34 mouse cellular contexts compared by ENCODE assay signal in genomic region chr8:20996776-20997175, GRCm38 (mm10). TPM values are rescaled to one million over a fixed set of nuclear protein-coding genes. Genes with fewer than 3 reads are reported as not detected.
DNase-seq lines count a peak whose midpoint lies in the region; ATAC-seq lines count a peak whose summit lies in the region.
"Had no signal": no experiment of that assay in that cellular context is flagged by ENCODE, and none has a peak within 500 bp of the region (broad histone marks: within the 10 kb centered on the region; RNA-seq: fewer than 3 reads in every experiment).

No protein-coding gene starts in this region.

- H3K4me1 ChIP-seq in kidney, embryonic 16.5 days (ENCODE audit: insufficient read depth, low read length) = no peaks in the 10 kb centered on the region
- H3K4me1 ChIP-seq: embryonic facial prominence, embryonic 10.5 days; embryonic facial prominence, embryonic 13.5 days; forebrain, embryonic 12.5 days; forebrain, embryonic 15.5 days; hindbrain, embryonic 10.5 days; hindbrain, embryonic 13.5 days had no signal

- peak; percentile 24 for DNase-seq in adrenal gland, postnatal 14 days
- DNase-seq in adrenal gland, postnatal 36 days = no peak
- peak; percentile 26 for DNase-seq in retina, embryonic 14.5 days (ENCODE audit: low spot score)
- DNase-seq in retina, postnatal 1 day = no peak
- DNase-seq in R1 (ENCODE audit: low read depth, low spot score) = peak; percentile 90
- peak; percentile 79 for DNase-seq in mesoderm, embryonic 11.5 days (ENCODE audit: low read depth, low spot score)
- DNase-seq in heart, postnatal 4 days = no peak
- DNase-seq: adrenal gland, postnatal 10 days; cerebellum, adult 11-12 months; cerebellum, adult 8-10 months; cerebellum, postnatal 36 days; embryo, embryonic 11 days; gastrocnemius, adult 2 months; gastrocnemius, postnatal 14 days; heart, adult 11 months had no signal

- no peaks in the 10 kb centered on the region for H3K36me3 ChIP-seq in kidney, embryonic 16.5 days (ENCODE audit: insufficient read depth, low read length)
- H3K36me3 ChIP-seq: embryonic facial prominence, embryonic 10.5 days; embryonic facial prominence, embryonic 13.5 days; forebrain, embryonic 12.5 days; forebrain, embryonic 15.5 days; G1E; hindbrain, embryonic 10.5 days; hindbrain, embryonic 13.5 days had no signal

- H3K27me3 ChIP-seq in kidney, embryonic 16.5 days (ENCODE audit: insufficient read depth, low read length) = no peaks in the 10 kb centered on the region
- H3K27me3 ChIP-seq: embryonic facial prominence, embryonic 13.5 days; forebrain, embryonic 12.5 days; forebrain, embryonic 15.5 days; hindbrain, embryonic 13.5 days had no signal

- no peak overlapping the region for H3K4me3 ChIP-seq in kidney, embryonic 16.5 days (ENCODE audit: low read length)
- H3K4me3 ChIP-seq: embryonic facial prominence, embryonic 10.5 days; embryonic facial prominence, embryonic 13.5 days; erythroblast, embryonic 14.5 days; forebrain, embryonic 12.5 days; forebrain, embryonic 15.5 days; gastrocnemius, adult 2 months; hindbrain, embryonic 10.5 days; hindbrain, embryonic 13.5 days had no signal

- WGBS in kidney, embryonic 16.5 days = 74% methylated on average over 2 of the region's 2 CpGs

- ATAC-seq in kidney, embryonic 16.5 days (ENCODE audit: low FRiP score, low TSS enrichment) = no peak
- ATAC-seq: forebrain, embryonic 15.5 days; hindbrain, embryonic 16.5 days had no signal

- no peak overlapping the region for H3K27ac ChIP-seq in kidney, embryonic 16.5 days (ENCODE audit: low read length)
- H3K27ac ChIP-seq: embryonic facial prominence, embryonic 10.5 days; embryonic facial prominence, embryonic 13.5 days; forebrain, embryonic 12.5 days; forebrain, embryonic 15.5 days; gastrocnemius, adult 2 months; hindbrain, embryonic 10.5 days; hindbrain, embryonic 13.5 days had no signal

- H3K4me2 ChIP-seq in kidney, embryonic 16.5 days (replicated peaks; ENCODE audit: low read depth, low read length) = no peak overlapping the region
- H3K4me2 ChIP-seq: embryonic facial prominence, embryonic 13.5 days; forebrain, embryonic 12.5 days; forebrain, embryonic 15.5 days; heart, embryonic 11.5 days; hindbrain, embryonic 13.5 days had no signal

- no peaks in the 10 kb centered on the region for H3K9me3 ChIP-seq in kidney, embryonic 16.5 days (ENCODE audit: low read length)
- H3K9me3 ChIP-seq: forebrain, embryonic 12.5 days; forebrain, embryonic 15.5 days had no signal

- no peak overlapping the region for H3K9ac ChIP-seq in kidney, embryonic 16.5 days (replicated peaks; ENCODE audit: low read length)
- H3K9ac ChIP-seq: embryonic facial prominence, embryonic 13.5 days; forebrain, embryonic 12.5 days; forebrain, embryonic 15.5 days; hindbrain, embryonic 13.5 days had no signal

RNA-seq across cellular contexts. Expression of gene Defa21, which starts 28.6 kb away (rescaled TPM):
- not detected in 2 replicates for total RNA-seq in adrenal gland, postnatal 14 days (2021)
- not detected for total RNA-seq in adrenal gland, postnatal 36 days (2021)
- not detected for total RNA-seq in heart, postnatal 4 days (2021)
- polyA plus RNA-seq in kidney, embryonic 16.5 days (2015; fragmentation: Nextera tagmentation; extraction: Ambion mirVana) = not detected in 2 replicates
- total RNA-seq: adrenal gland, adult 18-20 months; adrenal gland, postnatal 10 days; G1E; gastrocnemius, adult 2 months; gastrocnemius, postnatal 14 days; gastrocnemius, postnatal 4 days; heart, adult 8-10 months; heart, postnatal 25 days had no signal
- polyA plus RNA-seq: brain, embryonic 14.5 days; cortical plate, adult 2 months; embryonic facial prominence, embryonic 10.5 days; embryonic facial prominence, embryonic 13.5 days; erythroblast, embryonic 14.5 days; forebrain, embryonic 12.5 days; forebrain, embryonic 15.5 days; G1E; heart, embryonic 11.5 days; heart, embryonic 14.5 days; heart, postnatal 0 days; hindbrain, embryonic 10.5 days; hindbrain, embryonic 13.5 days; hindbrain, embryonic 16.5 days had no signal

RNA-seq across cellular contexts. Expression of gene AY761185, which starts 52.3 kb away (rescaled TPM):
- total RNA-seq in adrenal gland, postnatal 14 days (2021) = not detected in 2 replicates
- total RNA-seq in adrenal gland, postnatal 36 days (2021) = not detected
- not detected for total RNA-seq in heart, postnatal 4 days (2021)
- not detected in 2 replicates for polyA plus RNA-seq in kidney, embryonic 16.5 days (2015; fragmentation: Nextera tagmentation; extraction: Ambion mirVana)
- total RNA-seq: adrenal gland, adult 18-20 months; adrenal gland, postnatal 10 days; G1E; gastrocnemius, adult 2 months; gastrocnemius, postnatal 14 days; gastrocnemius, postnatal 4 days; heart, adult 8-10 months; heart, postnatal 25 days had no signal
- polyA plus RNA-seq: brain, embryonic 14.5 days; cortical plate, adult 2 months; embryonic facial prominence, embryonic 10.5 days; embryonic facial prominence, embryonic 13.5 days; erythroblast, embryonic 14.5 days; forebrain, embryonic 12.5 days; forebrain, embryonic 15.5 days; G1E; heart, embryonic 11.5 days; heart, embryonic 14.5 days; heart, postnatal 0 days; hindbrain, embryonic 10.5 days; hindbrain, embryonic 13.5 days; hindbrain, embryonic 16.5 days had no signal

RNA-seq across cellular contexts. Expression of gene Defa23, which starts 58.1 kb away (rescaled TPM):
- total RNA-seq in adrenal gland, postnatal 14 days (2021) = not detected in 2 replicates
- total RNA-seq in adrenal gland, postnatal 36 days (2021) = not detected
- not detected for total RNA-seq in heart, postnatal 4 days (2021)
- not detected in 2 replicates for polyA plus RNA-seq in kidney, embryonic 16.5 days (2015; fragmentation: Nextera tagmentation; extraction: Ambion mirVana)
- total RNA-seq: adrenal gland, adult 18-20 months; adrenal gland, postnatal 10 days; G1E; gastrocnemius, adult 2 months; gastrocnemius, postnatal 14 days; gastrocnemius, postnatal 4 days; heart, adult 8-10 months; heart, postnatal 25 days had no signal
- polyA plus RNA-seq: brain, embryonic 14.5 days; cortical plate, adult 2 months; embryonic facial prominence, embryonic 10.5 days; embryonic facial prominence, embryonic 13.5 days; erythroblast, embryonic 14.5 days; forebrain, embryonic 12.5 days; forebrain, embryonic 15.5 days; G1E; heart, embryonic 11.5 days; heart, embryonic 14.5 days; heart, postnatal 0 days; hindbrain, embryonic 10.5 days; hindbrain, embryonic 13.5 days; hindbrain, embryonic 16.5 days had no signal

Comparison
In these comparisons a context has a peak if more than half of its experiments do, and no peak if none do; other contexts are left out.
1. DNase-seq: peak in adrenal gland, postnatal 14 days (single experiment), retina, embryonic 14.5 days (single experiment), R1 (single experiment) and mesoderm, embryonic 11.5 days (single experiment); none in adrenal gland, postnatal 36 days (0 of 2), retina, postnatal 1 day (single experiment) and heart, postnatal 4 days (single experiment).